Mouse (Mus musculus) central nervous system, embryonic 11.5 days (tissue): ENCODE results near the gene Olfr142. TPM values are rescaled to one million over a fixed set of nuclear protein-coding genes. Genes with fewer than 3 reads are reported as not detected.

Experiments used
- polyA plus RNA-seq: library from polyadenylated mRNA; depleted of rRNA; stranded (reverse); fragments of >200 nt; gene quantifications from 2 replicates; pipeline ENCODE4 v1.2.3, GENCODE M21; 2012; rRNA removed

The Olfr142 gene
- polyA plus RNA-seq, result not detected in 2 replicates

DNA sequence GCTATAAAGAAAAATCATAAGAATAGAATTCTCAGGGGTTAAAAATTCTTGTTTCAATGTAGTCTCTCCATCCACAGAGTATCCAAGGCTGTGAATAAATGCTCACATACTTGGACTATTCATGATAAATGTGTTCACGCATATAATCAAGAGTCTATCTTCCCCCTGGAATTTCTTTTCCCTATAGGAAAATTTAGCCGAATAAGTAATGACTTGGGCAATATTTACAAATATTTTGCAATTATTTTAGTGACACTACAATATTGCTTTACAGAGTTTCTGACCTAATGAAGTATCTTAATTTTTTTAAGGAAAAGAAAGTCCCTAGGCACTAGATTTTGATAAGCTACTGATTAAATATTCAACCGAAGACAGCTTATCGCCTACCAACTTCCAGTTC, at the start of gene Olfr142:
Olfr142 (minus strand) TSS at position 101 of the 400 bp plus-strand sequence.

DNA sequence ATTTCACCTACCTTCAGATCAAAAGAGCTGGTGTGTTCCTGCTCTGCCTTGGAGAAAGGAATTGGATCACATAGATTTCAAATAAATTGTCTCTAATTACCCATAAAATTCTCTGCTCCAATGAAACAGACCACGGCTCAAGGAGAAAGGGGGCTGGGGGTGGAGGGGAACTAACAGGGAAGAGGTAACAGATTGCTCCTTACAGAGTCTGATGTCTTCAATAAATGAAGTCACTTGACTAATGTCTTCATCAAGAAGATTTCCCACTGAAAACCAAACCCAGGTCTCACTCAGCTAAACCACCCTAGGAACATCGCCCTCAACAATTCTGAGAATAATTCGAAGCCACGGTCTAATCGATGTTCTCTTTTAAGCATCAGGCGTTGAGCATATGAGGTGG, 35.3 kb upstream of the Olfr142 start, which contains the start of gene Olfr1272:
Olfr1272 (minus strand) TSS at position 101 of the 400 bp plus-strand sequence.

GRCm38 (mm10) chr2:90270932-90271331, 13.5 kb upstream of the Olfr142 start, which contains the start of gene Olfr1271:
Gene Olfr1271 (minus strand): TSS chr2:90271032.

GRCm38 (mm10) chr2:90224393-90224792, 33.0 kb downstream of the Olfr142 start, which contains the start of gene Olfr1506:
Gene Olfr1506 (minus strand): TSS chr2:90224493.

Other genes starting within 250 kb of the Olfr142 start
- gene Olfr1263, start 245.5 kb downstream of the Olfr142 start, polyA plus RNA-seq, result not detected in 2 replicates
- gene Olfr1264, start 232.0 kb downstream of the Olfr142 start, polyA plus RNA-seq, result not detected in 2 replicates
- not detected in 2 replicates for gene Olfr1265, start 222.3 kb downstream of the Olfr142 start, polyA plus RNA-seq
- not detected in 2 replicates for gene Olfr140, start 194.0 kb downstream of the Olfr142 start, polyA plus RNA-seq
- gene Olfr1269, start 136.2 kb downstream of the Olfr142 start, polyA plus RNA-seq, result not detected in 2 replicates
- gene Olfr32, start 115.3 kb downstream of the Olfr142 start, polyA plus RNA-seq, result 0.05 TPM in 1 of 2 replicates, not detected in the other
- gene Olfr1270, start 104.5 kb downstream of the Olfr142 start, polyA plus RNA-seq, result not detected in 2 replicates
- not detected in 2 replicates for gene Olfr1506, start 33.1 kb downstream of the Olfr142 start, polyA plus RNA-seq
- gene Olfr1271, start 13.4 kb upstream of the Olfr142 start, polyA plus RNA-seq, result not detected in 2 replicates
- not detected in 2 replicates for gene Olfr1272, start 35.2 kb upstream of the Olfr142 start, polyA plus RNA-seq
- gene Gm13769, start 64.6 kb upstream of the Olfr142 start, polyA plus RNA-seq, result not detected in 2 replicates
- gene Olfr1274-ps, start 141.1 kb upstream of the Olfr142 start, polyA plus RNA-seq, result not detected in 2 replicates